Mouse (Mus musculus) neural tube, embryonic 14.5 days (tissue): ENCODE data around the gene Rnf144a. TPM values are rescaled to one million over a fixed set of nuclear protein-coding genes. Genes with fewer than 3 reads are reported as not detected.

Experiments used
- ATAC-seq: fragments of 200-750 bp; cut with Nextera tagmentation; 2 replicates; pipeline ENCODE4 v1.8.0; 2017; ENCODE audit warnings: low read depth, mild to moderate bottlenecking, moderate TSS enrichment, moderate library complexity
- H3K27ac ChIP-seq: fragments of 300-500 bp; sonication (generic); 2 replicates; pipeline ENCODE4 v1.5.1; 2014; ENCODE audit warnings: low read depth, mild to moderate bottlenecking, control low read depth, low read length, moderate library complexity, mixed read lengths
- H3K27me3 ChIP-seq: fragments of 300-500 bp; sonication (generic); 2 replicates; pipeline ENCODE4 v1.6.1; 2014; ENCODE audit warnings: low read length; ENCODE audit not compliant: control insufficient read depth, insufficient read depth
- H3K36me3 ChIP-seq: fragments of 300-500 bp; sonication (generic); 2 replicates; pipeline ENCODE4 v1.6.1; 2014; ENCODE audit warnings: low read length, mixed read lengths; ENCODE audit not compliant: control insufficient read depth, insufficient read depth
- H3K4me1 ChIP-seq: fragments of 300-500 bp; sonication (generic); 2 replicates; pipeline ENCODE4 v1.6.1; 2014; ENCODE audit warnings: low read length; ENCODE audit not compliant: control insufficient read depth, insufficient read depth
- H3K4me2 ChIP-seq: fragments of 300-500 bp; sonication (generic); 2 replicates; pipeline ENCODE4 v1.6.1; 2014; ENCODE audit warnings: mild to moderate bottlenecking, low read depth, low read length, control low read depth
- H3K4me3 ChIP-seq: fragments of 300-500 bp; sonication (generic); 2 replicates; pipeline ENCODE4 v1.5.1; 2014; ENCODE audit warnings: low read depth, low read length, control low read depth, mixed read lengths
- H3K9ac ChIP-seq: fragments of 300-500 bp; sonication (generic); replicated peaks from 2 replicates; pipeline ENCODE4 v1.6.1; 2014; ENCODE audit warnings: low read depth, mild to moderate bottlenecking, control low read depth, low read length, mixed read lengths
- H3K9me3 ChIP-seq: fragments of 300-500 bp; sonication (generic); 2 replicates; pipeline ENCODE4 v1.6.1; 2016; ENCODE audit warnings: low read length; ENCODE audit not compliant: control insufficient read depth
- WGBS: fragments of 180-500 bp; shearing (Covaris S2); extraction: QIAGEN DNeasy Blood & Tissue Kit; methylation state at CpG from one replicate; pipeline ENCODE4 v1.1.7; 2014; 5-methylcytosine and 5-hydroxymethylcytosine counted together
- polyA plus RNA-seq: library from polyadenylated mRNA; unstranded; fragments of >200 nt; fragmentation: Nextera tagmentation; extraction: Ambion mirVana; gene quantifications from 2 replicates; pipeline ENCODE4 v1.2.1, GENCODE M21; 2014

Rnf144a gene
- polyA plus RNA-seq, 1 experiment from 2014 or later, result 24.1 TPM

DNA sequence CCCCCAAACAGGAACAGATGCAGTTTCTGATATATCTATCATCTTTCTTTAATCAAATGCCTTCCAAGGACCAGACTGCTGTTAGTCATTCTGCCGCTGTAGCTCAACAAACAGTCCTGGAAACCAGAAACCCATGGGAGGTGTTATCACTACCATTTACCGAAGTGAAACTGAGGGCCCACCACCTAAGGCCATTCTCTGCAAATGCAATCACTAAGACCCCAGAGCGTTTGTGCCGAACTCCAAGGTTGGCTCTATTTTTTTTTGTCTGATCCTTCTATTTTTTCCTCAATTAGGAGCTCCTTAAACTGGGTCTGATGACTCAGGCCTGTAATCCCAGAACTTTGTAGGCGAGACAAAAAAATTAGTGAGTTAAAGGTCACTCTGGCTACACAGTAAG, 85.3 kb downstream of the Rnf144a start:
- Histone ChIP-seq H3K4me2 (no peak overlapping the region), H3K27me3 (no peaks in the 10 kb centered on the region), H3K9me3 (no peaks in the 10 kb centered on the region), H3K4me3 (no peak overlapping the region), H3K4me1 (no peaks in the 10 kb centered on the region), H3K36me3 (0 out of 2 replicates have a peak, but pooled peaks cover 11% of the 10 kb centered on the region), H3K27ac (no peak overlapping the region), H3K9ac (no peak overlapping the region)
- no peak for ATAC-seq
- WGBS, result 86% methylated on average over 5 of the region's 5 CpGs

DNA sequence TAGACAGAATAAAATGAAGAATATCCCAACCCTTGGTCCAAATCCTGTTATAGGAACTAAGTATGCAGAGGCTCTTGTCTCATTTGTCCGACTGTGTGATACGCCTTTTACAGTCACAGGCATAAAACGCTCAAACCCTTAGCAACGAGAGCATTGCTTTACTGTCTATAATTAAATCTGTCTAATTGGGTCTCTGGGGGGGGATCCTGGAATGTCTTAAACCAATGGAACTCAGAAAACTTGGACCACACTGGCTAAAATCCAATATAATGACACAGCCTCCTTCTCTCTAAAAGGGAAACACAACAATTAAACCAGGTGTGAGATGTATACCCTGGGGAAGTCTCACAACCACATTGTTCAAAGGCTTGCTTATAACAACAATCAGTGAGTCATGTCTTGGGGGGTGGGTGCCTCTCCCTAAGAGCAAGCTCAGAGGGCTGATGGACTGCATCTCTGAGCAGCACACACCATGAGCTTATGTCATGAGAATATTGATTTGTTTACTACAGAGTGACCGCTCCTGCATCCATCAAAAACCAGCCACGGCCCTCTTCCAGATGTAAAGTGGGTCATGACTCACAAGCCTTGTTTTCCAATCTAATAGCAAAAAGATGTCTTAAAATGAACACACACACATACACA, 85.9 kb downstream of the Rnf144a start:
- WGBS, result 69% methylated on average over 6 of the region's 6 CpGs
- Histone ChIP-seq H3K4me2 (no peak overlapping the region), H3K4me1 (no peaks in the 10 kb centered on the region), H3K27ac (no peak overlapping the region), H3K27me3 (no peaks in the 10 kb centered on the region), H3K9me3 (no peaks in the 10 kb centered on the region), H3K4me3 (no peak overlapping the region), H3K9ac (no peak overlapping the region), H3K36me3 (0 out of 2 replicates have a peak, but pooled peaks cover 14% of the 10 kb centered on the region)
- ATAC-seq, result peak; percentile 56

DNA sequence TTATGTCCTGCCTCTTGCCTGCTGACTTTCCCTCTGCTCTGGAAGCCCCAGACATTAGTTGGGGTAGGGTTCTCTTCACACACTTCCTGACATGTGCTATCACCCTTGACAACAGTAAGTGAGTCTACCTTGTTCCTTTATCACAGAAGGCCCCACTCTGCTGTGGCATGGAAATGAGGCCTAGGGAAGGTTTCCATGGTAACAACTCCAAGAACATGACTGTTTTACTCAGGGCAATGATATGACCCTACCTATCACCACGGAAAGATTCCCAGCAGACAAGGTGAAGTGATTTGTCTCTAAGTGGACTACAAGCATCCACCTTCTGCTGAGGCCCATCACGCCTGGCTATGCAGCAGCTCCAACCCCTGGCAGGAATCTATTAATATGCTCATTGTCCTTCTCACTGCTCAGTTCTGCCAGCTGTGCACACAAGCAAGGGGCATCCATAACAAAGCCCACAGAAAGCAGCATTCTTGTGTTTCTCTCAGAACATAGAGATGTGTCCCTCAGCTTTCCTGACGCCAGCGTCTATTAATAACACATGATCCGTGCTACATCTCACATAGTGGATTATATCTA, 91.2 kb downstream of the Rnf144a start:
- Histone ChIP-seq H3K27ac (no peak overlapping the region), H3K9me3 (no peaks in the 10 kb centered on the region), H3K36me3 (peaks cover 19% of the 10 kb centered on the region; the same call in 1 of the 2 replicates), H3K4me3 (no peak overlapping the region), H3K9ac (no peak overlapping the region), H3K4me2 (no peak overlapping the region), H3K4me1 (no peaks in the 10 kb centered on the region), H3K27me3 (no peaks in the 10 kb centered on the region)
- WGBS, result 82% methylated on average over 5 of the region's 5 CpGs
- peak; percentile 11; the same call in 1 of the 2 replicates for ATAC-seq

DNA sequence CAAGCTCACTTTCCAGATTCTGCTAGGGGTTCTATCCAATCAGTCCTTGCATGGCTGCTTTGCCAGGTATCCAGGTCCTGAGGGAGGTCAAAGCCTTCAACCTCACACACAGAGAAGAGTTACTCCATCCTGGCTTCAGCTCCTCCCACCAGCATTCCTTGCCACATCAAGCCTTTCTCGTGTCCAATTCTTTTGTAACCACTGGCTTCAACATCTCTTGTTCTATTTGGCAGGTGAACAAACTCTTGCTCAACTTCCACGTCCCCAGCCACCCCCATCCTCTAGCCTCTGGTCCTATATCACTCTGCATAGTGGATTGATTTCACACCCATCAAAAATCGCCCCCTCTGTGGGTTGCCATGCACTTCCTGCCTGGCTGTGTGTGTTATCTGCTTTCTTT, 98.8 kb downstream of the Rnf144a start:
- Histone ChIP-seq H3K36me3 (peaks cover 14% of the 10 kb centered on the region), H3K4me2 (no peak overlapping the region), H3K27me3 (no peaks in the 10 kb centered on the region), H3K9ac (no peak overlapping the region), H3K27ac (no peak overlapping the region), H3K4me3 (no peak overlapping the region), H3K9me3 (no peaks in the 10 kb centered on the region), H3K4me1 (no peaks in the 10 kb centered on the region)
- WGBS, result 78% methylated on average over 3 of the region's 3 CpGs
- no peak for ATAC-seq

DNA sequence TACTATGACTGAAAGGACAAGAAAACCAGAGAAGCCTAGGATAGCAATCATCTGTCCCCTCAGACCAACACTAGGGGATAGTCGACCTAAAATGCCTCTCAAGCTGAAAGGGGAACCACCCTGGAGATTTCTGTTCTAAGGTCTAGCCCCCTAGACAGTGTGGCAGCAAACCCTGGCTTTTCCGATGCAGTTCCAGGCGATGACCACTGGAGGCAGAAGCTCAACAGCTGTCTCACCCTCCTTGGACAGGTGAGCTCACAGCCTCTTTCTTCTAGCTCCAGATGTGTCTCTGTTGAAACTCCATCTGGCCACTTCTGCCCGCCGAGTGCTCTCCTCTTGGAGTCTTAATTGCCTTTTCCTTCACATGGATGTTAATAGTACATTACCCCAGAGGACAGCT, 100.1 kb downstream of the Rnf144a start:
- Histone ChIP-seq H3K4me3 (no peak overlapping the region), H3K4me2 (no peak overlapping the region), H3K27ac (no peak overlapping the region), H3K36me3 (peaks cover 21% of the 10 kb centered on the region), H3K9me3 (no peaks in the 10 kb centered on the region), H3K27me3 (no peaks in the 10 kb centered on the region), H3K9ac (no peak overlapping the region), H3K4me1 (no peaks in the 10 kb centered on the region)
- ATAC-seq, result peak; percentile 52; the same call in 1 of the 2 replicates
- WGBS, result 43% methylated on average over 5 of the region's 5 CpGs

DNA sequence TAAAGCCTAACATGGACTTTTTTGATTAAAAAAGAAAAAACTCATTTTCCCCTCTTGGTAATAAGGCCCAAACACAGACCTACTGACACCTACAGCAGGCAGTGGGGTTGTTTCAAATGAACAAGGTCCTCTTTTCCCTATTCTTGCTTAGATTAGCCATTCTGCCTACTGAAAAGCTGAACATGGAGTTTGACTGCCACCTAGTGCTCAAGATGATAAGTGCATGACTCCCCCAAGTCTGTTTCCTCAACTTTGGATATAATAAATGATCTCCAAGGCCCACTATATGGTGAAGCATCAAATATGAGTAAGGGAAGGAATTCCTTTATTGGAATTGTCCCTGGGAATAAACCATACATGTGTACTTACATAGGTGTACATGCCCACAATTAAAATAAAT, 103.5 kb downstream of the Rnf144a start:
- Histone ChIP-seq H3K4me2 (no peak overlapping the region), H3K27ac (no peak overlapping the region), H3K4me3 (no peak overlapping the region), H3K9ac (no peak overlapping the region), H3K36me3 (peaks cover 10% of the 10 kb centered on the region), H3K27me3 (no peaks in the 10 kb centered on the region), H3K9me3 (no peaks in the 10 kb centered on the region), H3K4me1 (no peaks in the 10 kb centered on the region)
- no peak for ATAC-seq

DNA sequence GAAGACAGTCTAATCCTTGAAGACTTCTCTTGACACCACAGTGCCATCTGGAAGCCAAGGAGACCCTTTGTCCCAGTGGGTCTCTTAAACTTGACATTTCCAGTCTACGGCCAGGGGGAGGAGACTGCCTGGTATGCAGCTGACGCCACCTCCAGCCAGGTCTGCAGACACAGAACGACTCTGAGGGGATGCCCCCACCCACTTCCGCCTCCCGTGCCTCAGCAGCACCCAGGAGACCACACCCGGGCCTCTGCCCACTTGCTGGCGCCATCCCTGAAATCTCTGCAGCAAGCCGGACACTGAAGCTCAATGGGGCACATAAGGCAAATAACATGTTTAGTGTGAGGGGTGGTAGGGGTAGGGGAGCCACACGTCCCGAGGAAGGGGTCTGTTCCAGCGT, 104.8 kb downstream of the Rnf144a start:
- no peak for ATAC-seq
- Histone ChIP-seq H3K9me3 (no peaks in the 10 kb centered on the region), H3K9ac (no peak overlapping the region), H3K4me2 (no peak overlapping the region), H3K4me3 (no peak overlapping the region), H3K27me3 (no peaks in the 10 kb centered on the region), H3K27ac (no peak overlapping the region; the same call in 1 of the 2 replicates), H3K4me1 (no peaks in the 10 kb centered on the region), H3K36me3 (peaks cover 10% of the 10 kb centered on the region)
- WGBS, result 86% methylated on average over 11 of the region's 11 CpGs

DNA sequence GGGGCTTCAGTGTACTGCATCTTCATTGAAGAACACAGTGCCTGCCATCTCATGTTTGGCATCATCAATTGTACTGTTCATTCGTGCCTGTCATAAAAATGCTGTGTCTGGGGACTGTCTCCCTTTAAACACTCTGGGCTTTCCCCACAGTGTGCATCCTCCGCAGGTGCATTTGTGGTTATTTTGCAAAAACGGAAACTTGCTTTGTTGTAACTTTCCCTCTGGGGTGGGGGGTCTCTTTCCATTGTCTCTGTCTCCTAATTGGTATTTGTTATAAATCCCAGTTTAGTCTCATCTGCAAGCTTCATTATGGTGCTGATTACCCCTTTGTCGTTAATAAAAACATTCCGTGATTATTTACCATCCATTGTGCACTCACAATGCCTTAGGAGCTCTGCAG, 112.2 kb downstream of the Rnf144a start:
- WGBS, result 39% methylated on average over 5 of the region's 5 CpGs
- no peak overlapping the region for H3K27ac ChIP-seq

DNA sequence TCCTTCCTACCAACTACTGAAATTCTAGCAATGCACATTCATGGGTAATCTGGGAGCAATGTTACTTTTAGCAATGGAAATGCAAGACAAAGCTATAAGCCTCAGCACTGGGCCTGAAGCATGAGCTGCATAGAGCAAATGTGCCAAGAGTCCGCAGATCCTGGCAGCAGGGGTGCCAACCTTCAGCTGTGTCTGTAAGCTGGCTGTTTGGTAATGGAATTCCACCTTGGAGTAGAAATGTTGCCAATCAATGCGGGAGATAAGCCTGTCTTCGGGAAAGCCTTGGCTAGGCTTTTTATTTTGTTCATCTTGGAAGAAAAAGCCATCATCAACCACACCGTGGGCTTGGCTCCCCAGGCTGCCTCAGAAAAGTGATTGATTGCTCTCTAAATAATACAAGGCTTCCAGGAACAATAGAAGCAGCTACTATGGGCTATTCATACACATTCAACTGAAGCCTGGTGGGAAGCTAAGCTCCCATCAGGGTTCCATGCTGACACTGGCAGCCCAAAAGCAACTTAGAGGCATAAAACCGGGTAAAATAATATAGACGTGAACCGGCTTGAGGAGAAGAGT, 115.5 kb downstream of the Rnf144a start:
- H3K4me1 ChIP-seq, result no peaks in the 10 kb centered on the region
- no peak overlapping the region for H3K9ac ChIP-seq
- H3K27me3 ChIP-seq, result no peaks in the 10 kb centered on the region
- ATAC-seq, result peak; percentile 50; the same call in 1 of the 2 replicates
- WGBS, result 23% methylated on average over 7 of the region's 7 CpGs
- H3K4me2 ChIP-seq, result no peak overlapping the region
- no peak overlapping the region for H3K27ac ChIP-seq
- H3K9me3 ChIP-seq, result no peaks in the 10 kb centered on the region
- H3K36me3 ChIP-seq, result no peaks in the 10 kb centered on the region
- H3K4me3 ChIP-seq, result no peak overlapping the region

More for the DNA sequence above, 112.2 kb downstream of the Rnf144a start:
- no peak for ATAC-seq
- Histone ChIP-seq H3K4me2 (no peak overlapping the region), H3K9me3 (no peaks in the 10 kb centered on the region), H3K4me1 (no peaks in the 10 kb centered on the region), H3K36me3 (no peaks in the 10 kb centered on the region), H3K27me3 (no peaks in the 10 kb centered on the region), H3K4me3 (no peak overlapping the region), H3K9ac (no peak overlapping the region)
